Mouse (Mus musculus): ENCODE data around the gene Ncoa3.

Ncoa3 gene

GRCm38 (mm10) chr2:165969961-165970360 is 22.5 kb upstream of the Ncoa3 start:
- no peak for DNase-seq (ENCODE audit: low read depth, low spot score)

- DNase-seq (ENCODE audit: low read depth, low spot score) = no peak
Observed at GRCm38 (mm10) chr2:165970767-165971166, 21.7 kb upstream of the Ncoa3 start.

- no peak for DNase-seq (ENCODE audit: low read depth, low spot score)
Observed at GRCm38 (mm10) chr2:165974383-165974782, 18.1 kb upstream of the Ncoa3 start.

- DNase-seq (ENCODE audit: low read depth, low spot score) = no peak
Observed at GRCm38 (mm10) chr2:165976186-165976585, 16.2 kb upstream of the Ncoa3 start.

GRCm38 (mm10) chr2:165976874-165977273 is 15.6 kb upstream of the Ncoa3 start:
- no peak for DNase-seq (ENCODE audit: low read depth, low spot score)

- DNase-seq (ENCODE audit: low read depth, low spot score) = no peak
Observed at GRCm38 (mm10) chr2:165978119-165978518, 14.3 kb upstream of the Ncoa3 start.

- no peak for DNase-seq (ENCODE audit: low read depth, low spot score)
Observed at GRCm38 (mm10) chr2:165981248-165981977, 11.0 kb upstream of the Ncoa3 start.

- peak; percentile 54 for DNase-seq (ENCODE audit: low read depth, low spot score)
Observed at GRCm38 (mm10) chr2:165982512-165983389, 9.7 kb upstream of the Ncoa3 start.

GRCm38 (mm10) chr2:165984318-165984717 is 8.1 kb upstream of the Ncoa3 start:
- DNase-seq (ENCODE audit: low read depth, low spot score) = no peak

- DNase-seq (ENCODE audit: low read depth, low spot score) = no peak
Observed at GRCm38 (mm10) chr2:165984891-165985290, 7.5 kb upstream of the Ncoa3 start.

GRCm38 (mm10) chr2:165985581-165985980 is 6.9 kb upstream of the Ncoa3 start:
- DNase-seq (ENCODE audit: low read depth, low spot score) = no peak

- peak; percentile 88 for DNase-seq (ENCODE audit: low read depth, low spot score)
Observed at GRCm38 (mm10) chr2:165986921-165987453, 5.4 kb upstream of the Ncoa3 start.

- peak; percentile 27 for DNase-seq (ENCODE audit: low read depth, low spot score)
Observed at GRCm38 (mm10) chr2:165993173-165993900, 901 bp downstream of the Ncoa3 start.

GRCm38 (mm10) chr2:165994341-165994740 is 1.9 kb downstream of the Ncoa3 start:
- DNase-seq (ENCODE audit: low read depth, low spot score) = no peak

GRCm38 (mm10) chr2:165995711-165996110 is 3.3 kb downstream of the Ncoa3 start:
- no peak for DNase-seq (ENCODE audit: low read depth, low spot score)

GRCm38 (mm10) chr2:165996130-165996529 is 3.7 kb downstream of the Ncoa3 start:
- no peak for DNase-seq (ENCODE audit: low read depth, low spot score)

- no peak for DNase-seq (ENCODE audit: low read depth, low spot score)
Observed at GRCm38 (mm10) chr2:165997256-165997967, 5.0 kb downstream of the Ncoa3 start.

GRCm38 (mm10) chr2:165998969-165999368 is 6.5 kb downstream of the Ncoa3 start:
- DNase-seq (ENCODE audit: low read depth, low spot score) = no peak

- no peak for DNase-seq (ENCODE audit: low read depth, low spot score)
Observed at GRCm38 (mm10) chr2:165999790-166000189, 7.4 kb downstream of the Ncoa3 start.

GRCm38 (mm10) chr2:166000242-166000641 is 7.8 kb downstream of the Ncoa3 start:
- DNase-seq (ENCODE audit: low read depth, low spot score) = no peak

- peak; percentile 66 for DNase-seq (ENCODE audit: low read depth, low spot score)
Observed at GRCm38 (mm10) chr2:166000769-166001168, 8.3 kb downstream of the Ncoa3 start.

Measured in brain, adult 2 months (tissue).